Mouse (Mus musculus) frontal cortex, postnatal 25 days (tissue): ENCODE data around the gene Gm4756.
A peak's percentile ranks its signal among the peaks of the same experiment; 100 is the strongest.
"Not testable (repeated sequence)": the region's sequence is repeated elsewhere in the genome, so short reads cannot be mapped to it uniquely, and the experiment has no call there.

Experiments
- DNase-seq, 2 experiments: peaks; one replicate each; pipeline ENCODE4 v3.0.0; 2022; ENCODE audit warnings: low spot score in 2 of 2

Gm4756 gene

GRCm38 (mm10) chr12:72649611-72650330 is at the start of gene Gm4756:
TSS of gene Gm4756 (minus strand) at chr12:72649661.
- no peak for DNase-seq

GRCm38 (mm10) chr12:72694901-72695463 is 45.5 kb upstream of the Gm4756 start:
- no peak for DNase-seq

- DNase-seq: no peak
Measured at GRCm38 (mm10) chr12:72694438-72694837, 45.0 kb upstream of the Gm4756 start.

- DNase-seq: no peak
Measured at GRCm38 (mm10) chr12:72693895-72694294, 44.4 kb upstream of the Gm4756 start.

GRCm38 (mm10) chr12:72688281-72688680 is 38.8 kb upstream of the Gm4756 start:
- DNase-seq: not testable (repeated sequence)

GRCm38 (mm10) chr12:72687741-72688140 is 38.3 kb upstream of the Gm4756 start:
- not testable (repeated sequence) for DNase-seq

- not testable (repeated sequence) for DNase-seq
Measured at GRCm38 (mm10) chr12:72686566-72686965, 37.1 kb upstream of the Gm4756 start.

- no peak for DNase-seq
Measured at GRCm38 (mm10) chr12:72683612-72684011, 34.2 kb upstream of the Gm4756 start.

GRCm38 (mm10) chr12:72682511-72683282 is 33.2 kb upstream of the Gm4756 start:
- no peak for DNase-seq

- no peak for DNase-seq
Measured at GRCm38 (mm10) chr12:72681919-72682318, 32.5 kb upstream of the Gm4756 start.

- DNase-seq: no peak
Measured at GRCm38 (mm10) chr12:72679635-72680034, 30.2 kb upstream of the Gm4756 start.

- peak in 1 of 2 experiments; percentile 10 for DNase-seq
Measured at GRCm38 (mm10) chr12:72674820-72675219, 25.4 kb upstream of the Gm4756 start.

- DNase-seq: no peak
Measured at GRCm38 (mm10) chr12:72674079-72674797, 24.8 kb upstream of the Gm4756 start.

- no peak for DNase-seq
Measured at GRCm38 (mm10) chr12:72671516-72672135, 22.2 kb upstream of the Gm4756 start.

GRCm38 (mm10) chr12:72670921-72671320 is 21.5 kb upstream of the Gm4756 start:
- no peak for DNase-seq

GRCm38 (mm10) chr12:72667868-72668469 is 18.5 kb upstream of the Gm4756 start:
- no peak for DNase-seq

- no peak for DNase-seq
Measured at GRCm38 (mm10) chr12:72666015-72666414, 16.6 kb upstream of the Gm4756 start.

- peak; percentile 55 to 66 for DNase-seq
Measured at GRCm38 (mm10) chr12:72664735-72665337, 15.4 kb upstream of the Gm4756 start, which contains the start of gene Dhrs7. TSS of gene Dhrs7 (minus strand) at chr12:72664909.

- DNase-seq: peak in 1 of 2 experiments; percentile 7
Measured at GRCm38 (mm10) chr12:72664020-72664734, 14.7 kb upstream of the Gm4756 start.

GRCm38 (mm10) chr12:72655775-72656174 is 6.3 kb upstream of the Gm4756 start:
- DNase-seq: no peak
